Mouse (Mus musculus): ENCODE results near the gene Tspo2.

DNA sequence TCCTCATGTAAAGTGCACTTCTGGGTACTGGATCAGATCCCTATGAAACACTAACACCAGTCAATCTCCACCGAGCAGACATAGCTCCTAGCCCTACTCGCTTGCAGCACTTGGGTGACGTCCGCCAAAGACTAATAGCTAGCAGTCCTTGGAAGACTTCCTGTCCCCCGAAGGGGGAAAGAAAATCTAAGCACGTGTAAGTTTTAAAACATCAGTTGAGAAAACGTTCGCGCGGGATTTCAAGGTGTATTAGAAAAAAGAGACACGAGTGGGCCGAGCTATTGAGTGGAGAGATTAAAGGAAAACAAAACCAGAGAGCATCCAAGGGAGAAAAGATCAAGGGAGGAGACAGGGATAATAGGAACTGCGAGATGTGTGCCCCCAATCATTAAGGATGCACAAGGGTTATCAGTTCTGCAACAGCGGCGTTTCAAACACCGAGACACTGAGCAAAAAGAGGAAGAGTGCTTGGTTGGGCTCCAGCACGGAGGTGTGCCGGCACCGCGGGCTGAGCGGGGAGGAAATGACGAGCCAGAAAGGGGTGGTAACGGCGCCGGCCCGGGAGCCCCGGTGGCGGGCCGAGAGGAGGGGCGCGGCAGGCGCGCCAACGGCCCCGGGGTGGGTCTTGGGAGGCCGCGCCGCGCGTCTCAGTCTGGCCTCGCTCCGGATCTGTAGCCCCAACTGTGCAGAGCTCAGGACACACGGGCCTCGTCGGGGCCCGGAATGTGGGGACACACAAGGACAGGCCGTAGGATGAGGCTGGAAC lies 42.6 kb downstream of the Tspo2 start:
- no peak for TF ChIP-seq FLI1 (IDR thresholded peaks at IDR 0.05; ENCODE audit: low read length)
- TF ChIP-seq GATA1 (IDR thresholded peaks at IDR 0.05; ENCODE audit: borderline replicate concordance, low read length), result no peak; the same call in 2 of the 3 replicates

Measured in megakaryocyte, embryonic 14.5 days (primary cell).